Comparison of ENCODE assay signal across 29 mouse cellular contexts in genomic region chr11:68436376-68436775, GRCm38 (mm10). TPM values are rescaled to one million over a fixed set of nuclear protein-coding genes. Genes with fewer than 3 reads are reported as not detected.
DNase-seq lines count a peak whose midpoint lies in the region; ATAC-seq and TF ChIP-seq lines count a peak whose summit lies in the region.
"Had no signal": no experiment of that assay in that cellular context is flagged by ENCODE, and none has a peak within 500 bp of the region (broad histone marks: within the 10 kb centered on the region; RNA-seq: fewer than 3 reads in every experiment).

No protein-coding gene starts in this region.

- H3K36me3 ChIP-seq in hindbrain, postnatal 0 days (ENCODE audit: insufficient read depth, low read length): no peaks in the 10 kb centered on the region
- H3K36me3 ChIP-seq: embryonic facial prominence, embryonic 12.5 days; embryonic facial prominence, embryonic 15.5 days; heart, embryonic 12.5 days; heart, embryonic 15.5 days; hindbrain, embryonic 10.5 days; hindbrain, embryonic 13.5 days had no signal

- ATAC-seq in hindbrain, postnatal 0 days: no peak
- ATAC-seq: forebrain, embryonic 14.5 days; hindbrain, embryonic 16.5 days; intestine, postnatal 0 days had no signal

- no peaks in the 10 kb centered on the region; the same call in 1 of the 2 replicates for H3K4me1 ChIP-seq in hindbrain, postnatal 0 days (ENCODE audit: insufficient read depth, low read length)

- no peak overlapping the region for H3K27ac ChIP-seq in hindbrain, postnatal 0 days
- H3K27ac ChIP-seq: embryonic facial prominence, embryonic 12.5 days; embryonic facial prominence, embryonic 15.5 days; heart, embryonic 15.5 days; hindbrain, embryonic 10.5 days; hindbrain, embryonic 13.5 days had no signal

- TF ChIP-seq CTCF in hindbrain, postnatal 0 days (IDR thresholded peaks at IDR 0.05; ENCODE audit: low read depth): no peak

- no peaks in the 10 kb centered on the region; the same call in 1 of the 2 replicates for H3K27me3 ChIP-seq in hindbrain, postnatal 0 days (ENCODE audit: insufficient read depth, low read length)

- H3K4me2 ChIP-seq in hindbrain, postnatal 0 days (ENCODE audit: low read depth, low read length): no peak overlapping the region
- H3K4me2 ChIP-seq: embryonic facial prominence, embryonic 12.5 days; embryonic facial prominence, embryonic 15.5 days; heart, embryonic 12.5 days; heart, embryonic 15.5 days; hindbrain, embryonic 13.5 days had no signal

- peak; percentile 52 for DNase-seq in heart, adult 11 months
- DNase-seq in heart, adult 18-20 months: no peak
- peak; percentile 59 to 66 for DNase-seq in CD8-positive naive resting alpha-beta T cell, adult 2 months (ENCODE audit: low read depth in 2 of 2, low spot score in 2 of 2)
- peak; percentile 83 for DNase-seq in induced T-regulatory cell, adult 2 months (ENCODE audit: low read depth)
- no peak for DNase-seq in ovary, postnatal 36 days (ENCODE audit: low spot score)
- no peak for DNase-seq in gastrocnemius, adult 8-10 months (ENCODE audit: low spot score in 2 of 2)
- no peak for DNase-seq in hindbrain, postnatal 0 days (ENCODE audit: low spot score)
- DNase-seq: adrenal gland, postnatal 10 days; adrenal gland, postnatal 36 days; B cell, adult 2 months; cerebellum, adult 18-20 months; cerebellum, adult 9-10 months; cerebellum, postnatal 14 days; gastrocnemius, postnatal 10 days; gastrocnemius, postnatal 36 days; heart, postnatal 10 days; heart, postnatal 36 days had no signal

- H3K4me3 ChIP-seq in hindbrain, postnatal 0 days (ENCODE audit: low read length): no peak overlapping the region
- H3K4me3 ChIP-seq: embryonic facial prominence, embryonic 12.5 days; embryonic facial prominence, embryonic 15.5 days; heart, embryonic 12.5 days; heart, embryonic 15.5 days; hindbrain, embryonic 10.5 days; hindbrain, embryonic 13.5 days had no signal

- no peak overlapping the region for H3K9ac ChIP-seq in hindbrain, postnatal 0 days (replicated peaks; ENCODE audit: low read length)
- H3K9ac ChIP-seq: embryonic facial prominence, embryonic 12.5 days; embryonic facial prominence, embryonic 15.5 days; heart, embryonic 12.5 days; heart, embryonic 15.5 days; hindbrain, embryonic 13.5 days had no signal

- H3K9me3 ChIP-seq in hindbrain, postnatal 0 days (ENCODE audit: low read length): no peaks in the 10 kb centered on the region
- H3K9me3 ChIP-seq: embryonic facial prominence, embryonic 12.5 days; embryonic facial prominence, embryonic 15.5 days; heart, embryonic 15.5 days; hindbrain, embryonic 10.5 days had no signal

- WGBS in hindbrain, postnatal 0 days: 86% methylated on average over 5 of the region's 5 CpGs

RNA-seq across cellular contexts. Expression of gene Pik3r5, which starts 4.5 kb away (rescaled TPM):
- 1 to 10 TPM; 1.1 to 1.9 TPM for total RNA-seq in heart, adult 18-20 months (2021)
- under 1 TPM; 0.22 to 0.56 (median 0.43) TPM for total RNA-seq in gastrocnemius, adult 8-10 months (2022)
- 1.4 and 2.5 TPM in 2 replicates for total RNA-seq in hindbrain, postnatal 0 days (2014; rRNA removed)
- 0.34 and 0.65 TPM in 2 replicates for polyA plus RNA-seq in hindbrain, postnatal 0 days (2015; fragmentation: Nextera tagmentation; extraction: Ambion mirVana)

RNA-seq across cellular contexts. Expression of gene Ntn1, which starts 35.8 kb away (rescaled TPM):
- 10 to 100 TPM; 72.7 to 76.0 TPM for total RNA-seq in heart, adult 18-20 months (2021)
- total RNA-seq in gastrocnemius, adult 8-10 months (2022): 1 to 10 TPM; 2.7 to 6.6 (median 4.9) TPM
- total RNA-seq in hindbrain, postnatal 0 days (2014; rRNA removed): 81.7 and 101 TPM in 2 replicates
- 13.8 and 14.3 TPM in 2 replicates for polyA plus RNA-seq in hindbrain, postnatal 0 days (2015; fragmentation: Nextera tagmentation; extraction: Ambion mirVana)
- total RNA-seq: common myeloid progenitor, adult 5-6 weeks; granulocyte monocyte progenitor cell, adult 5-6 weeks; MEL had no signal

Comparison
In these comparisons a context has a peak if more than half of its experiments do, and no peak if none do; other contexts are left out.
1. DNase-seq: peak in heart, adult 11 months (single experiment), CD8-positive naive resting alpha-beta T cell, adult 2 months (2 of 2) and induced T-regulatory cell, adult 2 months (single experiment); none in heart, adult 18-20 months (0 of 2), ovary, postnatal 36 days (single experiment), gastrocnemius, adult 8-10 months (0 of 2) and hindbrain, postnatal 0 days (single experiment).
2. RNA of gene Ntn1, which starts 35.8 kb away (total RNA-seq): 81.7 to 101 TPM in hindbrain, postnatal 0 days and 72.7 to 76.0 TPM in heart, adult 18-20 months; 2.7 to 6.6 TPM in gastrocnemius, adult 8-10 months; every median in the first group is over 4 times any median in the second.